Mouse (Mus musculus) heart, postnatal 36 days (tissue): ENCODE data around the gene Sgms2. TPM values are rescaled to one million over a fixed set of nuclear protein-coding genes. Genes with fewer than 3 reads are reported as not detected.

Experiments
- DNase-seq, 2 experiments: peaks; one replicate each; pipeline ENCODE4 v3.0.0; 2021 to 2022
- intact Hi-C: fragments of 180-260 bp; cut with DNase I; formaldehyde crosslinking; loops from one replicate; pipeline ENCODE4 v1.15.1; 2025
- total RNA-seq, 2 experiments: library from RNA; stranded (reverse); gene quantifications; 2 replicates each; pipeline ENCODE4 v1.2.3; 2021

Gene Sgms2
- total RNA-seq, 2 experiments from 2014 or later, result 1.4 to 3.2 TPM

DNA sequence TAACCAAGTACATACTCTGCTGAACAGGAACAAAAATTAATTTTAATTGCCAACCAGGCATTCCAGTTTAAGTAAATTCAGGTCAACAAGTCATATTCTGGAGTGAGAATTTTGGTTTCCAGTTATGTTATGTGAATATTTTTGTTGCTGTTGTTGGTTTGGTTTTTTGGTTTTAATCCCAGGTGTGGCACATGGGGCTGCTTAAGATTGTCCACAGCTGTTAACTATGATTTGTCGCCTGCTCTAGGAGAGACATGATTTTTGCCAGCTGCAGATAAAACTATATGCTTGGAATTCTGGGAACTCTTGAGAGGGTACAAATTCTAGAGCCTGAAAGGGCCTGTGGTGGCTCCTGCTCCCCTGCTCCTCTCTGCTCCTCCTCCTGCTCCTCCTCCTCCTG lies 174.1 kb downstream of the Sgms2 start:
- intact Hi-C loops, result no loop called here
- DNase-seq, result no peak

GRCm38 (mm10) chr3:131315957-131316510 lies 175.2 kb downstream of the Sgms2 start:
- intact Hi-C loops, result no loop called here
- no peak for DNase-seq

DNA sequence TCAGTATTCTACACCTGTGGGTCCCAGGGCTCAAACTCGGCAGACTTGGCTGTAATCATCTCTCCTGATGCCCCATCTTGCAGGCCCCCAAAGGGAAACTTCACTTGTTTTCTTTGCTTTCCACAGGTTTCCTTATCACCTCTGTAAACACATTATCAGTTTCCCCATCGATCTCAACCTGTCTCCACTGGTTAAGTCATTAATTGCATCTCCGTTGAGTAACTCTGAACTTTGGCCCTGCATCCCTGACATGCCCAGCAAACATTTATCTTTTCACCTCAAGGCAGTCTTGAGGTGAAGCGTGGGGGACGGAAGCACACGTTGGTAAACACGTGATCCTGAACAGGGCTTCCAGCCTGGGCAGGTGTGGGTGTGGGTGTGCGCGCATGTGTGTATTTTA lies 178.9 kb downstream of the Sgms2 start:
- no peak for DNase-seq
- intact Hi-C loops, result no loop called here

GRCm38 (mm10) chr3:131310572-131310971 lies 180.6 kb downstream of the Sgms2 start:
- intact Hi-C loops, result no loop called here

DNA sequence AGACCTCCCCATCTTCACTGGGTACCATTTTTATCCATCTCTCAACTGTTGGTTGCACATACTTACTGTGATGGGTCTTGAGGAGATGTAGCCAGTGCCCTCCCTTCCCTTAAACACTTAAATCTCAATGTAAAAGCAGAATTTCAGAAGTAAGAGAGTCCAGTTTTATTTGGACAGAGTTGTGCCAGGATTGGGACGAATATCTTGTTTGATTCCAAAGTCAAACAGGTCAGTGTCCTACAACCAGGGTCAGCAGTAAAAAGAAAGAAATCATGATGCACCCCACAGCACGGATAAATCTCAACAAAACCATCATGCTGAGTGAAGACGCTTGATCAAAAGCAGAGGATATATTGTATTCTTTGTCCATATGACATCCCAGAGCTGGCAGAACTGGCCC lies 183.4 kb downstream of the Sgms2 start:
- intact Hi-C loops, result no loop called here
- DNase-seq, result no peak

More at GRCm38 (mm10) chr3:131310572-131310971, 180.6 kb downstream of the Sgms2 start:
- no peak for DNase-seq

- DNase-seq, result no peak
- intact Hi-C loops, result no loop called here
These were observed 185.0 kb downstream of the Sgms2 start for GRCm38 (mm10) chr3:131306255-131306654.

GRCm38 (mm10) chr3:131303320-131303714 lies 187.9 kb downstream of the Sgms2 start:
- intact Hi-C loops, result no loop called here
- no peak for DNase-seq

GRCm38 (mm10) chr3:131302452-131303319 lies 188.5 kb downstream of the Sgms2 start, which contains the start of gene Cyp2u1:
TSS of gene Cyp2u1 (minus strand) at chr3:131303227.
- peak; percentile 89 to 90 for DNase-seq
- intact Hi-C loops, result no loop called here

DNA sequence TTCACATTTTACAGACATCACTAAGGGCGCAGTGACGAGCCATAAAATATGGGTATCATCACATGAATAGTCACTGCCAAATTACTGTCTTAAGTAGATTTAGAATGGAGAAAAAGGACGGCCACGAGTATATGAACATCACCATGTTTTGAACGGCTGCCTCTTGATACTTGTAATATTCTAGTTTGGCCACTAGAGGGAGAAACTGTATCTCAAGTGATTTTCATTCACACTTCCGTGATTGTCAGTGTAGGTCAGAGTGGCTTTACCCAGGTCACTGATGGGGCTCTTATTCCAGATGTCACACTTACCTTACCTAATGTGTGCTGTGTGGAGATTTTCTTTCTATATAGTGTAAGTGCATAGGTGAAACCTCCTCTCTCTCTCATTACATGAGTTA lies 191.3 kb downstream of the Sgms2 start:
- no peak for DNase-seq
- intact Hi-C loops, result loop anchor here (1.0 kb wide), 1 partner anchor 252 kb away; no protein-coding TSS in a partner anchor

GRCm38 (mm10) chr3:131299078-131299477 lies 192.1 kb downstream of the Sgms2 start:
- DNase-seq, result no peak
- intact Hi-C loops, result no loop called here

- intact Hi-C loops, result no loop called here
- no peak for DNase-seq
These were observed 194.3 kb downstream of the Sgms2 start for GRCm38 (mm10) chr3:131296893-131297292.

GRCm38 (mm10) chr3:131295513-131296200 lies 195.6 kb downstream of the Sgms2 start:
- intact Hi-C loops, result no loop called here
- peak in 1 of 2 experiments; percentile 19 for DNase-seq

DNA sequence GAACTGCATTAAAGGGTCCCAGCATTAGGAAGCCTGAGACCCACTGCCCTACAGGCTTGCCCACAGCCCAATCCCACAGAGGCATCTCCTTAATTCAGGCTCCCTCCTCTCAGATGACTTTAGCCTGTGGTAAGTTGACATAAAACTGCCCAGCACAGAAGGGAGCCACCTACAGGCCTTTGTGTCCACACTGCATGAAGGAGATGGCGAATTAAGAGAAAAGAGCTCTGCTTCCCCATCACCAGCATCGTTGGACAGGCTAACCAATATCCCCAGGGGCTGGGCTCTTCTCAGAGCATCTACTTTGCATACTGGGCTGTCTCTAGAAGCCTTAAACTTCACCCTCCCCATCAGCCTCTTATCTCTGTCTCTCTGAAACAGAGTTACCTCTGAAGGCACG lies 196.7 kb downstream of the Sgms2 start:
- intact Hi-C loops, result no loop called here
- DNase-seq, result no peak

DNA sequence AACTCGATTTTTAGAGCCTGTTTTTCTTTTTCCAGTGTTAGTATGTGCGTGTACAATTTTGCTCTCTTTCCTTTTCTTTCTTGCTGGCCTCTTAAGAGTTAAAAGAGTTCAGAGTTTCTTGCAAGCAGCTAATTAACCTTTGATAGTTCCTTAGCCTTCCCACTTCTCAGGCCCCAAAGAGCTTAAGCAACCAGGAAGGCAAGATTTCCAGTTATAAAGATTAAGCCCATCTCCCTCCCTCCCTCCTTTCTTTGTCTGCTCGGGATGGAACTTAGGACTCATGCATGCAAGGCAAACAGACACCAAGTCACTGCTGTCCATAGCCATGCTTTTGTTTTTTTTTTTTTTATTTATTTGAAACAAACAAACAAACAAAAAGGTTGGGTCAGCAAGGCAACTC lies 198.3 kb downstream of the Sgms2 start:
- intact Hi-C loops, result no loop called here
- DNase-seq, result no peak

- intact Hi-C loops, result no loop called here
- no peak for DNase-seq
These were observed 198.9 kb downstream of the Sgms2 start for GRCm38 (mm10) chr3:131292349-131292748.

GRCm38 (mm10) chr3:131291890-131292289 lies 199.3 kb downstream of the Sgms2 start:
- intact Hi-C loops, result no loop called here
- DNase-seq, result no peak

DNA sequence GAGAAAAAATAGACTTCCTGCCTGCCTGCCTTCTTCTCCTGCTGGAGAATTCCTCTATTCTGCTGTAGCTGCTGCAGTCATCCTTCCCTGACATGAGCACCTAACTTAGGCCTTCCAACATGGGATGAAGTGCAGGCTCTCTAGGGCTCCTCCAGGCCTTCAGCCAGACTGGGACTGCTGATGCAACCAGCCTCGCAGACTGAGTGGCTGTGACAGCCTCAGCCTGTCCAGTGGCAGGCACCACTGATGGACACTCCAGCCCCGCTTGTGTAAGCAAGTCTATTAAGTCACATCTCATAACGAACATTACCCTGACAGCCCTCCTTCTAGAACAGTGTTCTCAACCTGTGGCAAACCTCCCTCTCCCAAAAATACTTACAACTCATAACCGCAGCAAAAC lies 217.1 kb downstream of the Sgms2 start:
- intact Hi-C loops, result loop anchor here (10.0 kb wide), 1 partner anchor 1549 kb away; no protein-coding TSS in a partner anchor
- no peak for DNase-seq

GRCm38 (mm10) chr3:131272374-131273100 lies 218.7 kb downstream of the Sgms2 start:
- intact Hi-C loops, result loop anchor here (10.0 kb wide), 1 partner anchor 1548 kb away; no protein-coding TSS in a partner anchor
- no peak for DNase-seq

GRCm38 (mm10) chr3:131271559-131272373 lies 219.4 kb downstream of the Sgms2 start, which contains the start of gene Hadh:
TSS of gene Hadh (minus strand) at chr3:131272101.
- DNase-seq, result peak; percentile 85 to 89
- intact Hi-C loops, result loop anchor here (10.0 kb wide), 1 partner anchor 1547 kb away; no protein-coding TSS in a partner anchor
